Mouse (Mus musculus) ES-E14 (cell line): Measurements from ENCODE around the gene Asb8.

Source experiments
- CHD2 ChIP-seq: IDR thresholded peaks from 2 replicates; pipeline ENCODE4 v1.6.1; 2014; ENCODE audit warnings: mild to moderate bottlenecking, low read depth, low read length, inconsistent platforms
- HCFC1 ChIP-seq: IDR thresholded peaks from 2 replicates; pipeline ENCODE4 v1.6.1; 2012; ENCODE audit warnings: low read length, inconsistent platforms, borderline replicate concordance; ENCODE audit not compliant: insufficient read depth
- MAFK ChIP-seq: IDR thresholded peaks from 2 replicates; pipeline ENCODE4 v1.6.1; 2014; ENCODE audit warnings: mild to moderate bottlenecking, low read depth, low read length, inconsistent platforms; ENCODE audit not compliant: insufficient read depth
- ZNF384 ChIP-seq: IDR thresholded peaks from 2 replicates; pipeline ENCODE4 v1.6.1; 2012; ENCODE audit warnings: low read depth, low read length, inconsistent platforms

DNA sequence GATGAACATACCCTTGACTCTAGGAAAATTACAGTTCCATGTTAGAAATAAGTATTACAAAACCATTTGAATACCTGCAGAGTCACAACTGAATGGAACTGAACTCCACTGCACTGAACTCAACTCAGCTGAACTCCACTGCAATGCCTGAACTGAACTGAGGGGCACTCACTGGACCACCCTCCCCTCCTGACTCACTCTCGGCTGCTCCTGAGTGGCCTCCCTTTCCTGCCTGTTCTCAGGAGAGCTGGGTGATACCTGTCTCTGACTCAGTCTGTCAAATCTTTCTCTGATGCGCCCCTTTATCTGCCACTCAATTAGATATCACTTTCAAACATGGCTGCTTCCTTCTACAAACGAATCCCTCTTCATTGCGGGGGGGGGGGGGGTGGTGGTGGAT lies 11.3 kb downstream of the Asb8 start:
- TF ChIP-seq ZNF384 = no peak
- no peak for TF ChIP-seq HCFC1
- no peak for TF ChIP-seq MAFK
- no peak for TF ChIP-seq CHD2
